Mouse (Mus musculus) embryonic facial prominence, embryonic 11.5 days (tissue): Measurements from ENCODE around the gene Spink8. TPM values are rescaled to one million over a fixed set of nuclear protein-coding genes. Genes with fewer than 3 reads are reported as not detected.

Source experiments
- ATAC-seq: fragments of 200-750 bp; cut with Nextera tagmentation; replicated peaks from 2 replicates; pipeline ENCODE4 v1.8.0; 2017; ENCODE audit warnings: low read depth; ENCODE audit not compliant: insufficient number of reproducible peaks, low FRiP score, low TSS enrichment
- DNase-seq: peaks from one replicate; pipeline ENCODE4 v3.0.0-alpha.2; 2015; ENCODE audit warnings: low spot score
- H3K27ac ChIP-seq: fragments of 300-500 bp; sonication (generic); replicated peaks from 2 replicates; pipeline ENCODE4 v1.5.1; 2014; ENCODE audit warnings: mild to moderate bottlenecking, low read depth, low read length, control low read depth
- H3K27me3 ChIP-seq: fragments of 300-500 bp; sonication (generic); 2 replicates; pipeline ENCODE4 v1.6.1; 2014; ENCODE audit warnings: mild to moderate bottlenecking, low read length, moderate library complexity, mixed read lengths; ENCODE audit not compliant: control insufficient read depth, insufficient read depth
- H3K36me3 ChIP-seq: fragments of 300-500 bp; sonication (generic); replicated peaks from 2 replicates; pipeline ENCODE4 v1.6.1; 2014; ENCODE audit warnings: low read depth, mild to moderate bottlenecking, low read length, moderate library complexity, mixed read lengths; ENCODE audit not compliant: control insufficient read depth, insufficient read depth
- H3K4me1 ChIP-seq: fragments of 300-500 bp; sonication (generic); 2 replicates; pipeline ENCODE4 v1.6.1; 2014; ENCODE audit warnings: low read length, mixed read lengths; ENCODE audit not compliant: control insufficient read depth, insufficient read depth
- H3K4me2 ChIP-seq: fragments of 300-500 bp; sonication (generic); 2 replicates; pipeline ENCODE4 v1.6.1; 2014; ENCODE audit warnings: low read depth, mild to moderate bottlenecking, control low read depth, low read length, moderate library complexity
- H3K4me3 ChIP-seq: fragments of 300-500 bp; sonication (generic); 2 replicates; pipeline ENCODE4 v1.5.1; 2014; ENCODE audit warnings: low read depth, low read length, control low read depth
- H3K9ac ChIP-seq: fragments of 300-500 bp; sonication (generic); replicated peaks from 2 replicates; pipeline ENCODE4 v1.6.1; 2014; ENCODE audit warnings: mild to moderate bottlenecking, control low read depth, low read length
- H3K9me3 ChIP-seq: fragments of 300-500 bp; sonication (generic); replicated peaks from 2 replicates; pipeline ENCODE4 v1.6.1; 2016; ENCODE audit warnings: mild to moderate bottlenecking, low read length, inconsistent platforms, mixed read lengths; ENCODE audit not compliant: control insufficient read depth
- WGBS: fragments of 180-500 bp; shearing (Covaris S2); extraction: QIAGEN DNeasy Blood & Tissue Kit; methylation state at CpG from one replicate; pipeline ENCODE4 v1.1.7; 2014; 5-methylcytosine and 5-hydroxymethylcytosine counted together
- polyA plus RNA-seq: library from polyadenylated mRNA; unstranded; fragments of >200 nt; fragmentation: Nextera tagmentation; extraction: Ambion mirVana; gene quantifications from 2 replicates; pipeline ENCODE4 v1.2.1, GENCODE M21; 2014

Spink8 gene
- polyA plus RNA-seq, 1 experiment from 2014 or later, result not detected

- Histone ChIP-seq H3K9ac (peak within 1 kb of the TSS; percentile 99), H3K4me1 (no peaks in the 10 kb centered on the region), H3K9me3 (no peaks in the 10 kb centered on the region), H3K4me2 (peak within 1 kb of the TSS; percentile 56), H3K27ac (peak within 1 kb of the TSS; percentile 85), H3K27me3 (no peaks in the 10 kb centered on the region), H3K36me3 (peaks cover 13% of the 10 kb centered on the region), H3K4me3 (peak within 1 kb of the TSS; percentile 98)
- WGBS, result 7% methylated on average over 33 of the region's 33 CpGs
- peak; percentile 100 for DNase-seq
- peak; percentile 91 for ATAC-seq
Measured at GRCm38 (mm10) chr9:109874797-109875691, 63.0 kb downstream of the Spink8 start, which contains the start of gene Cdc25a. Gene Cdc25a (plus strand): TSS chr9:109875579.

GRCm38 (mm10) chr9:109875695-109876601, 63.9 kb downstream of the Spink8 start:
- Histone ChIP-seq H3K4me2 (peak overlapping the region; percentile 56), H3K4me3 (peak overlapping the region; percentile 98), H3K27me3 (no peaks in the 10 kb centered on the region), H3K4me1 (no peaks in the 10 kb centered on the region), H3K9ac (peak overlapping the region; percentile 99), H3K36me3 (peaks cover 14% of the 10 kb centered on the region), H3K27ac (peak overlapping the region; percentile 85), H3K9me3 (no peaks in the 10 kb centered on the region)
- ATAC-seq (peak; percentile 49), DNase-seq (peak; percentile 56)
- WGBS, result under 1% methylated on average over 75 of the region's 76 CpGs

Other genes with a start within 250 kb of the Spink8 start
- gene Fbxw15, start 244.0 kb upstream of the Spink8 start, polyA plus RNA-seq, result not detected in 2 replicates
- 0.14 TPM in 1 of 2 replicates, not detected in the other for gene Fbxw24, start 186.2 kb upstream of the Spink8 start, polyA plus RNA-seq
- gene Fbxw25, start 147.6 kb upstream of the Spink8 start, polyA plus RNA-seq, result not detected in 2 replicates
- gene Fbxw18, start 109.6 kb upstream of the Spink8 start, polyA plus RNA-seq, result 0.14 TPM in 1 of 2 replicates, not detected in the other
- gene Fbxw26, start 66.2 kb upstream of the Spink8 start, polyA plus RNA-seq, result not detected in 2 replicates
- gene Fbxw27, start 21.6 kb upstream of the Spink8 start, polyA plus RNA-seq, result not detected in 2 replicates
- 89.7 and 97.5 TPM in 2 replicates for gene Nme6, start 20.5 kb downstream of the Spink8 start, polyA plus RNA-seq
- gene Camp, start 37.3 kb downstream of the Spink8 start, polyA plus RNA-seq, result 0.78 and 0.87 TPM in 2 replicates
- gene Cdc25a, start 63.3 kb downstream of the Spink8 start, polyA plus RNA-seq, result 38.6 and 44.1 TPM in 2 replicates
- gene Map4, start 119.2 kb downstream of the Spink8 start, polyA plus RNA-seq, result 50.0 and 50.5 TPM in 2 replicates